Mouse (Mus musculus) limb, embryonic 11.5 days (tissue): ENCODE data around the gene Trappc12. TPM values are rescaled to one million over a fixed set of nuclear protein-coding genes. Genes with fewer than 3 reads are reported as not detected.

Experiments
- ATAC-seq: fragments of 200-750 bp; cut with Nextera tagmentation; 2 replicates; pipeline ENCODE4 v1.8.0; 2017; ENCODE audit warnings: low read depth; ENCODE audit not compliant: insufficient number of reproducible peaks, low FRiP score, low TSS enrichment
- DNase-seq: peaks from one replicate; pipeline ENCODE4 v3.0.0-alpha.2; 2015; ENCODE audit warnings: low spot score
- H3K27ac ChIP-seq: fragments of 300-500 bp; sonication (generic); replicated peaks from 2 replicates; pipeline ENCODE4 v1.5.1; 2014; ENCODE audit warnings: low read depth, mild to moderate bottlenecking, low read length
- H3K27me3 ChIP-seq: fragments of 300-500 bp; sonication (generic); 2 replicates; pipeline ENCODE4 v1.6.1; 2014; ENCODE audit warnings: mild to moderate bottlenecking, low read length, mixed read lengths; ENCODE audit not compliant: control insufficient read depth, insufficient read depth
- H3K36me3 ChIP-seq: fragments of 300-500 bp; sonication (generic); 2 replicates; pipeline ENCODE4 v1.6.1; 2014; ENCODE audit warnings: mild to moderate bottlenecking, low read length, moderate library complexity, mixed read lengths; ENCODE audit not compliant: control insufficient read depth, insufficient read depth
- H3K4me1 ChIP-seq: fragments of 300-500 bp; sonication (generic); 2 replicates; pipeline ENCODE4 v1.6.1; 2014; ENCODE audit warnings: low read length, mixed read lengths; ENCODE audit not compliant: control insufficient read depth, insufficient read depth
- H3K4me2 ChIP-seq: fragments of 300-500 bp; sonication (generic); 2 replicates; pipeline ENCODE4 v1.6.1; 2014; ENCODE audit warnings: low read depth, mild to moderate bottlenecking, moderate library complexity; ENCODE audit not compliant: severe bottlenecking
- H3K4me3 ChIP-seq: fragments of 300-500 bp; sonication (generic); 2 replicates; pipeline ENCODE4 v1.5.1; 2014; ENCODE audit warnings: low read depth, low read length
- H3K9ac ChIP-seq: fragments of 300-500 bp; sonication (generic); 2 replicates; pipeline ENCODE4 v1.6.1; 2014; ENCODE audit warnings: mild to moderate bottlenecking, low read length
- H3K9me3 ChIP-seq: fragments of 300-500 bp; sonication (generic); 2 replicates; pipeline ENCODE4 v1.6.1; 2016; ENCODE audit warnings: low read length; ENCODE audit not compliant: control insufficient read depth
- WGBS: fragments of 180-500 bp; shearing (Covaris S2); extraction: QIAGEN DNeasy Blood & Tissue Kit; methylation state at CpG from one replicate; pipeline ENCODE4 v1.1.7; 2014; 5-methylcytosine and 5-hydroxymethylcytosine counted together
- polyA plus RNA-seq: library from polyadenylated mRNA; unstranded; fragments of >200 nt; fragmentation: Nextera tagmentation; extraction: Ambion mirVana; gene quantifications from 2 replicates; pipeline ENCODE4 v1.2.1, GENCODE M21; 2014

Trappc12 gene
- polyA plus RNA-seq, 1 experiment from 2014 or later: 37.6 TPM

DNA sequence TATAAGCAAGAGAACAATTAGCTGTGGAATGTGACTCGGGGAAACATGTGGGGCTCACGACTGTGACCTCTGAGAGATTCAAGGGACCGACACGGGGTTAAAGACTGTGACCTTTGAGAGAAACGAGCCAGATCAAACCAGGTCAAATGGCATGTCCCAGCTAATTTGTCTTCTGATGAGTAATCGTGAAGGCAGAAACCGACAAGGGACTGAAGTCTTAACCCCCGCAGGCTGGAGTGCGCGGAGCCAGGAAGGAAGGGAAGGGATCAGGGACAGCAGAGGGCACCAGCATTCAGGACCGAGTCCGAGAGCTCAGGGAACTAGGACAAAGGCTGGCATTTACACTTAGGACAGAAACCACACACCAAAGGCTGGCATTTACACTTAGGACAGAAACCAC is 45.9 kb downstream of the Trappc12 start:
- no peak overlapping the region for H3K27ac ChIP-seq
- no peak overlapping the region for H3K4me3 ChIP-seq
- H3K27me3 ChIP-seq: no peaks in the 10 kb centered on the region
- no peak overlapping the region for H3K9ac ChIP-seq
- DNase-seq (peak; percentile 24), ATAC-seq (no peak)
- H3K36me3 ChIP-seq: no peaks in the 10 kb centered on the region; the same call in 1 of the 2 replicates
- H3K4me2 ChIP-seq: no peak overlapping the region
- no peaks in the 10 kb centered on the region for H3K9me3 ChIP-seq
- WGBS: 3% methylated on average over 12 of the region's 12 CpGs
- H3K4me1 ChIP-seq: no peaks in the 10 kb centered on the region

DNA sequence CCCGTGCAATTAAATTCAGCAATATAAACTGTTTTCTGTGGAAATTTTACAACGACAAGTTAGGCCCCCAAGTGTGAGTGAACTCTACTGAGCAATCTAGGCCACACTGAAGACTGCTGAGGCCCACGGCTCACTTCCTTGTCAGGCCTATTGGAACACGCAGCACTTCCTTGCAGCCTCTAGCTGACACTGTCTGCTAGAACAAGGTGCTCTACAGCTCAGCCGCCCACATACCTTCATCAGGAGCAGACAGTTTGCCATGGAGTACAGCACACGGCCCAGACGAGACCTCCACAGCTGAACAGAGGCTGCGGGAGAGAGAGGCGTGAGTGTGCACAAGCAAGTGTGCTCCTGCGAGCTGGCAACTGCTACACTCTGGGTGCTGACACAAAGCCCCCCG is 49.0 kb downstream of the Trappc12 start:
- Histone ChIP-seq H3K4me3 (no peak overlapping the region), H3K27ac (no peak overlapping the region; the same call in 1 of the 2 replicates), H3K4me1 (no peaks in the 10 kb centered on the region), H3K4me2 (no peak overlapping the region), H3K27me3 (no peaks in the 10 kb centered on the region), H3K9me3 (no peaks in the 10 kb centered on the region), H3K9ac (no peak overlapping the region), H3K36me3 (peaks cover 2% of the 10 kb centered on the region; the same call in 1 of the 2 replicates)
- DNase-seq: no peak
- no peak for ATAC-seq
- WGBS: 72% methylated on average over 11 of the region's 11 CpGs

GRCm38 (mm10) chr12:28700561-28701025 is 49.7 kb downstream of the Trappc12 start:
- Histone ChIP-seq H3K36me3 (peaks cover 2% of the 10 kb centered on the region; the same call in 1 of the 2 replicates), H3K4me1 (no peaks in the 10 kb centered on the region), H3K9ac (no peak overlapping the region), H3K27ac (no peak overlapping the region), H3K9me3 (no peaks in the 10 kb centered on the region), H3K27me3 (no peaks in the 10 kb centered on the region), H3K4me2 (no peak overlapping the region), H3K4me3 (no peak overlapping the region)
- 80% methylated on average over 19 of the region's 19 CpGs for WGBS
- no peak for DNase-seq
- ATAC-seq: no peak

GRCm38 (mm10) chr12:28700101-28700511 is 50.2 kb downstream of the Trappc12 start:
- no peak overlapping the region; the same call in 1 of the 2 replicates for H3K9ac ChIP-seq
- H3K4me2 ChIP-seq: no peak overlapping the region
- H3K4me1 ChIP-seq: no peaks in the 10 kb centered on the region
- peaks cover 2% of the 10 kb centered on the region; the same call in 1 of the 2 replicates for H3K36me3 ChIP-seq
- no peaks in the 10 kb centered on the region for H3K27me3 ChIP-seq
- no peak for DNase-seq
- H3K4me3 ChIP-seq: no peak overlapping the region
- ATAC-seq: no peak
- H3K27ac ChIP-seq: no peak overlapping the region
- WGBS: 44% methylated on average over 3 of the region's 3 CpGs
- H3K9me3 ChIP-seq: no peaks in the 10 kb centered on the region

GRCm38 (mm10) chr12:28699656-28700055 is 50.6 kb downstream of the Trappc12 start:
- 12% methylated on average over 6 of the region's 6 CpGs for WGBS
- ATAC-seq: no peak

GRCm38 (mm10) chr12:28699086-28699485 is 51.2 kb downstream of the Trappc12 start:
- ATAC-seq (no peak), DNase-seq (no peak)
- no peaks in the 10 kb centered on the region for H3K4me1 ChIP-seq
- peaks cover 2% of the 10 kb centered on the region; the same call in 1 of the 2 replicates for H3K36me3 ChIP-seq
- no peak overlapping the region for H3K9ac ChIP-seq
- H3K4me3 ChIP-seq: no peak overlapping the region
- 79% methylated on average over 5 of the region's 5 CpGs for WGBS
- H3K27ac ChIP-seq: no peak overlapping the region
- no peaks in the 10 kb centered on the region for H3K27me3 ChIP-seq
- H3K9me3 ChIP-seq: no peaks in the 10 kb centered on the region
- H3K4me2 ChIP-seq: no peak overlapping the region

More at GRCm38 (mm10) chr12:28699656-28700055, 50.6 kb downstream of the Trappc12 start:
- Histone ChIP-seq H3K9ac (no peak overlapping the region), H3K27me3 (no peaks in the 10 kb centered on the region), H3K9me3 (no peaks in the 10 kb centered on the region), H3K4me3 (no peak overlapping the region), H3K27ac (no peak overlapping the region), H3K36me3 (peaks cover 2% of the 10 kb centered on the region; the same call in 1 of the 2 replicates), H3K4me1 (no peaks in the 10 kb centered on the region), H3K4me2 (no peak overlapping the region)
- peak; percentile 84 for DNase-seq

GRCm38 (mm10) chr12:28697821-28698595 is 52.3 kb downstream of the Trappc12 start:
- Histone ChIP-seq H3K27ac (no peak overlapping the region), H3K4me3 (no peak overlapping the region), H3K9me3 (no peaks in the 10 kb centered on the region), H3K4me1 (no peaks in the 10 kb centered on the region), H3K36me3 (peaks cover 2% of the 10 kb centered on the region; the same call in 1 of the 2 replicates), H3K9ac (no peak overlapping the region), H3K4me2 (no peak overlapping the region), H3K27me3 (no peaks in the 10 kb centered on the region)
- no peak for DNase-seq
- WGBS: 75% methylated on average over 14 of the region's 14 CpGs
- ATAC-seq: no peak

DNA sequence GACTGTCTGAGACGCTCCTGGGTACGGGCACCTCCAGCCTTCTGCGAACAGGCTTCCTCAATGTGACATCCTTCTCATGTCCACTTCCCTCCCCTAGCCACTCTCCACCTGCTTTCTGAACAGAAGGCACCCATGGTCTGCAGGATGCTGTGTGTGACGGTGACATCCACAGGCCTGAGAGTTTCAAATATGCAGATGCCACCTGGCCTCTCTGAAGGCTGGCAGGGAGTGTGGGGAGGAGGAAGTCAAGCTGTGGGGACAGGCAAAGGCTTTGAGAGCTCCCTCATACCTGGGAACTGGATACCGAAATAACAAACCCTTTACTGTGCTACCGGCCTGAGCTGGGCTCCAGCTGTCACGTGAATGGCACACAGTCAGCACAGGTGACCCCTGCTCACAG is 55.5 kb downstream of the Trappc12 start:
- DNase-seq: no peak
- Histone ChIP-seq H3K36me3 (peaks cover 5% of the 10 kb centered on the region; the same call in 1 of the 2 replicates), H3K4me3 (no peak overlapping the region), H3K4me1 (no peaks in the 10 kb centered on the region), H3K27ac (no peak overlapping the region), H3K9ac (no peak overlapping the region), H3K9me3 (no peaks in the 10 kb centered on the region), H3K27me3 (no peaks in the 10 kb centered on the region), H3K4me2 (no peak overlapping the region)
- 88% methylated on average over 7 of the region's 7 CpGs for WGBS
- no peak for ATAC-seq
